Mouse (Mus musculus): Measurements from ENCODE around the gene Tmprss11d. TPM values are rescaled to one million over a fixed set of nuclear protein-coding genes. Genes with fewer than 3 reads are reported as not detected.
A peak's percentile ranks its signal among the peaks of the same experiment; 100 is the strongest.

Gene Tmprss11d
- not detected in 2 replicates for polyA plus RNA-seq (2014; fragmentation: Nextera tagmentation; extraction: Ambion mirVana)

DNA sequence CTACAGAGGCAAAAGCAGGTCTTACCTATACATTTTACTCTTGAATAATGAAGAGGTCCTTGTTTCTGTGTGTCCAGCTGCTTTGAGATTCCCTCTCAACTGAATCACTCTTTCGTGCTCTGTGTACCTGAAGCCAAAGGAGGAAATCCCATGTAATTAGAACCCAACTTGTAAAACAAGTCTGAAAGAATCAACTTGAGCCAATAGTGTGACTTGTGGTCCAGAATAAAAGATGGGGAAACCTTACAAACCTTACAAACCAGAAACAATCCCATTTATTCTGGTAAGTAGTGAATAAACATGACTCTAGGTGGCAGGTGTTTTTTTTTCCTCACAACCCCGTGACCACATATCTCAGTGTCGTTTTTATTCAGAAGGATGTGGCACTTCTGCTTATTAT, at the start of gene Tmprss11d:
Tmprss11d (minus strand) TSS at position 101 of the 400 bp plus-strand sequence.
- TF ChIP-seq CTCF (IDR thresholded peaks at IDR 0.05; ENCODE audit: low read depth) = no peak
- Histone ChIP-seq H3K9ac (no peak within 1 kb of the TSS), H3K4me1 (ENCODE audit: insufficient read depth) (no peaks in the 10 kb centered on the region), H3K9me3 (ENCODE audit: low read depth, low read length) (no peaks in the 10 kb centered on the region), H3K4me3 (ENCODE audit: low read depth, low read length) (no peak within 1 kb of the TSS), H3K27ac (ENCODE audit: low read depth) (no peak within 1 kb of the TSS), H3K27me3 (ENCODE audit: insufficient read depth, low read length) (no peaks in the 10 kb centered on the region), H3K36me3 (ENCODE audit: insufficient read depth) (no peaks in the 10 kb centered on the region), H3K4me2 (no peak within 1 kb of the TSS)
- ATAC-seq (ENCODE audit: insufficient read depth) (no peak), DNase-seq (no peak)
- WGBS = 39% methylated on average over 3 of the region's 3 CpGs

DNA sequence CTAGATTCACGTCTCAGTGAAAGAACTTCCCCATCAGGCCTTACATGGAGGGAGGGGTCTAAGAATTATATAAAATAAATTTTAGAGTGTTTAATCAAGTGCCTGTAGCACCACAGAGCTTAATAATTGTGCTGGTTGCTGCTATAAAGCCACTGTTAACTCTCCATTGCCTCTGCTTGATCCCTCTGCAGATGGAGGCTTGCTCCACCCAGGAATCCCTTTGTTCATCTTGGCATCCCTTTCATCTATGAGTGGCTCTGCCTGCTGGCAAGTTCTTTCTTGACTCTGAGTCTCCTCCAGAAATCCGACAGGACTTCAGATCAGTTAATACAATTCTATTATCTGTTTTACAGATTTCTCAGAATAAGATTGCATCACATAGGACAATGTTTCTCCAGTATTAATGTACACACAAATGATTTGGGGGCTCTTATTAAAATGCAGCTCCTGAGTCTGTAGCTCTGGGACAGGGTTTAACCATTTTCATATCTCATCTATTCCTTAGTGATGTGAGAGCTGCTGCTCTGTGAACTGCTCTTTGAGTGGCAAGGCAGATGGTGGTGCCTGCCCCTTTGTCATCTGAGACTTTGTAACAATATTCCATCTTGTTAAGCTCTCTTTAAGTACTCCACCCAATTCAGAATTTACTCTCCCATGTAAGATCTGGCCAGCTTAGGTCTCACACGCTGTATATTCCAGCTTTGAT, 48.3 kb upstream of the Tmprss11d start:
- no peaks in the 10 kb centered on the region for H3K27me3 ChIP-seq (ENCODE audit: insufficient read depth, low read length)
- no peak overlapping the region for H3K4me2 ChIP-seq
- no peaks in the 10 kb centered on the region for H3K9me3 ChIP-seq (ENCODE audit: low read depth, low read length)
- H3K4me1 ChIP-seq (ENCODE audit: insufficient read depth) = no peaks in the 10 kb centered on the region
- no peak overlapping the region for H3K9ac ChIP-seq
- H3K4me3 ChIP-seq (ENCODE audit: low read depth, low read length) = no peak overlapping the region
- no peak overlapping the region for H3K27ac ChIP-seq (ENCODE audit: low read depth)
- H3K36me3 ChIP-seq (ENCODE audit: insufficient read depth) = no peaks in the 10 kb centered on the region
- TF ChIP-seq CTCF (IDR thresholded peaks at IDR 0.05; ENCODE audit: low read depth) = no peak
- ATAC-seq (ENCODE audit: insufficient read depth) = no peak
- WGBS = 51% methylated on average over 3 of the region's 3 CpGs
- DNase-seq = no peak

DNA sequence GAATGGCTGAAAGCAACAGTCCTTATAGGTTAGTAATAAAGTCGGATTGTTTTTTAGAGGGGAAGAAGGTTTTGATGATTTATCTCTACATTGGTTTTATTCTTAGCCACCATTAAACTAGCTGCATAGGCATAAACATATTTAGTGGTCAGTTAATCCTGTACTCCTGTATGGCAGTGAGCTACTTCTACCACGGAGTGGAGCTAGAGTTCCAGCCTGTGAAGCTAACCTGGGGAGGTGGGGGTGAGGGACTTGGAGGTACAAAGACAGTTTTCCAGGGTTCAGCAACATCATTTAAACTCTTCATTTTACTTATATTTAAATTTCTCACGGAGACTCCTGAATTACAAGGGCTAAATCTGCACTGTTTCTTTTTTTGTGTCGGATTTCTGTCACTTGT, 46.3 kb upstream of the Tmprss11d start:
- Histone ChIP-seq H3K4me2 (no peak overlapping the region), H3K4me1 (ENCODE audit: insufficient read depth) (no peaks in the 10 kb centered on the region), H3K4me3 (ENCODE audit: low read depth, low read length) (no peak overlapping the region), H3K36me3 (ENCODE audit: insufficient read depth) (no peaks in the 10 kb centered on the region), H3K27me3 (ENCODE audit: insufficient read depth, low read length) (no peaks in the 10 kb centered on the region), H3K27ac (ENCODE audit: low read depth) (no peak overlapping the region), H3K9me3 (ENCODE audit: low read depth, low read length) (no peaks in the 10 kb centered on the region), H3K9ac (no peak overlapping the region)
- DNase-seq (peak; percentile 14), ATAC-seq (ENCODE audit: insufficient read depth) (no peak)
- 20% methylated on average over 4 of the region's 4 CpGs for WGBS
- TF ChIP-seq CTCF (IDR thresholded peaks at IDR 0.05; ENCODE audit: low read depth) = peak; percentile 20; the same call in 1 of the 2 replicates

DNA sequence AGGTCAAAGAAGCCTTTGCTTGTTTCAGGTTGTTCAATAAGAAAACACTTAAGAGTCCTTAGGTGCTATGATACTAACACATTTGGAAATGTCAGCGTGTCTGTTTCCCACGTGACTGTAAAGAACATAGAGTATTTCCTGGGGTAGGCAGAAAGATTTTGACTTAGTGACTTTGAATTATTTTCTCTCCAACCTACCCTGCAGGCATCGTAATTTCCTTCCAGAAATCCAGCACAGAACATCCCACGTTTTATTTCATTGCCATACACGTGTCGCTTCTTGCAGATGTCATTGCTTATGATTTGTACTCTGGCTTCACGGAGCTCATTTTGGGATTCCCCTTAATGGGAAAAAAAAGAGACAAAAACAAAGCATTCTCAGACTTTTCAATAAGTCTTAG, 41.1 kb upstream of the Tmprss11d start:
- no peak overlapping the region for H3K27ac ChIP-seq (ENCODE audit: low read depth)
- H3K4me1 ChIP-seq (ENCODE audit: insufficient read depth) = no peaks in the 10 kb centered on the region
- H3K4me2 ChIP-seq = no peak overlapping the region
- 69% methylated on average over 7 of the region's 7 CpGs for WGBS
- TF ChIP-seq CTCF (IDR thresholded peaks at IDR 0.05; ENCODE audit: low read depth) = no peak
- H3K9ac ChIP-seq = no peak overlapping the region
- DNase-seq (no peak), ATAC-seq (ENCODE audit: insufficient read depth) (no peak)
- H3K36me3 ChIP-seq (ENCODE audit: insufficient read depth) = no peaks in the 10 kb centered on the region
- no peaks in the 10 kb centered on the region for H3K27me3 ChIP-seq (ENCODE audit: insufficient read depth, low read length)
- no peak overlapping the region for H3K4me3 ChIP-seq (ENCODE audit: low read depth, low read length)
- H3K9me3 ChIP-seq (ENCODE audit: low read depth, low read length) = no peaks in the 10 kb centered on the region

DNA sequence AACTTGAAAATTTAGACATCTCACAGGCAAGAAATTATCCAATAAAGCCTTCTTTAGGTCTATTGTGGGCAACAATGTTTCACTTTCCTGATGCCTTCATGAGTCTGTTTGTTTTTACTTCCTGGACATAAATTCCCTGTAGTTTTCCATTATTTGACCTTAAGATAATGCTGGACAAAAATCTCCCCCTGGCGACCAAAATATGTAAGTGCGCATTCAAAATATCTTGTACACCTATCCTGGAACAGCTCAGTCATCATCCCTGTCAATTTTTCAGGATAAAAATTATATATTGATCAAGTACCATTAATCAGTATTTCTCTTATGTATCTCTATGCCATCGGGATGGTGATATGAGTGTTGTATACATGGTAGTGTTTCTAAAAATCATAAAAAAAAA, 37.6 kb upstream of the Tmprss11d start:
- Histone ChIP-seq H3K9me3 (ENCODE audit: low read depth, low read length) (no peaks in the 10 kb centered on the region), H3K4me2 (no peak overlapping the region), H3K27me3 (ENCODE audit: insufficient read depth, low read length) (no peaks in the 10 kb centered on the region), H3K4me3 (ENCODE audit: low read depth, low read length) (no peak overlapping the region), H3K9ac (no peak overlapping the region), H3K27ac (ENCODE audit: low read depth) (no peak overlapping the region), H3K4me1 (ENCODE audit: insufficient read depth) (no peaks in the 10 kb centered on the region), H3K36me3 (ENCODE audit: insufficient read depth) (no peaks in the 10 kb centered on the region)
- ATAC-seq (ENCODE audit: insufficient read depth) (no peak), DNase-seq (peak; percentile 64)
- TF ChIP-seq CTCF (IDR thresholded peaks at IDR 0.05; ENCODE audit: low read depth) = peak; percentile 60
- WGBS = 28% methylated on average over 3 of the region's 3 CpGs

DNA sequence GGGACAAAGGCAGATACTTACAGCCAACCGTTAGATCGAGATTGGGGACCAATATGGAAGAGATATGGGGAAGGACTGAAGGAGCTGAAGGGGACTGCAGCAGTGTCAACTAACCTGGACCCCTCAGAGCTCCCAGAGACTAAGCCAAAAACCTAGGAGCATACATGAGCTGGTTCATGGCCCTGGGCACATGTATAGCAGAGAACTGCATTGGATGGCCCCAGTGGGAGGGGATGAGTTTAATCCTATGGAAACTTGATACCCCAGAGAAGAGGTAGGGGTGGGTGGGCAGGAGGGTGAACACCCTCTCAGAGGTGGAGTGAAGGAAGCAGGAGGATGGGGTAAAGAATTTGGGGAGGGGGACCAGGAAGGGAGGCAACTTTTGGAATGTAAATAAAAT, 34.7 kb upstream of the Tmprss11d start:
- H3K9me3 ChIP-seq (ENCODE audit: low read depth, low read length) = no peaks in the 10 kb centered on the region
- no peaks in the 10 kb centered on the region for H3K36me3 ChIP-seq (ENCODE audit: insufficient read depth)
- no peak for DNase-seq
- H3K27ac ChIP-seq (ENCODE audit: low read depth) = no peak overlapping the region
- ATAC-seq (ENCODE audit: insufficient read depth) = no peak
- 84% methylated on average over 2 of the region's 2 CpGs for WGBS
- H3K4me3 ChIP-seq (ENCODE audit: low read depth, low read length) = no peak overlapping the region
- H3K4me1 ChIP-seq (ENCODE audit: insufficient read depth) = no peaks in the 10 kb centered on the region
- no peak for TF ChIP-seq CTCF (IDR thresholded peaks at IDR 0.05; ENCODE audit: low read depth)
- no peak overlapping the region for H3K4me2 ChIP-seq
- H3K9ac ChIP-seq = no peak overlapping the region
- H3K27me3 ChIP-seq (ENCODE audit: insufficient read depth, low read length) = no peaks in the 10 kb centered on the region

DNA sequence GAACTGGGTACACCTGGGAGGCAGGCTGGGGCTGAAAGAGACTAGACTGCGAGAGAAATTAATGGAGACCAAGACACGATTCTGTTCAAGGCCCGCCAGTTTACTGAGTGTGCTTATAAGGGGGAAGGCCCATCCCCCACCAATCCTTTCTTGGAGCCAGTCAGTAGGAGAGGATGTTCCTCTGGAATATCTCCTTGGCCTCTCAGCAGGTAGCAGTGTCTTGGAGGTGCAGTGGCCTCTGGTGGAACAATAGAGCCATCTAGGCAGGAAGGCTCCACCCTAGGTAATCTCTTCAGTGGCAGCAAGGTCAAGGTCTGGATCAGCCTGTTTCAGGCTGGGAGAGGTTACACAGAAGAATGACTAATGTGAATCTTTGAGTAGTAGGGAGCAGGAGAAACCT, 34.0 kb upstream of the Tmprss11d start:
- no peaks in the 10 kb centered on the region for H3K4me1 ChIP-seq (ENCODE audit: insufficient read depth)
- WGBS = 76% methylated on average over 3 of the region's 3 CpGs
- ATAC-seq (ENCODE audit: insufficient read depth) (no peak), DNase-seq (no peak)
- no peak overlapping the region for H3K27ac ChIP-seq (ENCODE audit: low read depth)
- no peak overlapping the region for H3K9ac ChIP-seq
- no peak overlapping the region for H3K4me3 ChIP-seq (ENCODE audit: low read depth, low read length)
- H3K36me3 ChIP-seq (ENCODE audit: insufficient read depth) = no peaks in the 10 kb centered on the region
- no peak for TF ChIP-seq CTCF (IDR thresholded peaks at IDR 0.05; ENCODE audit: low read depth)
- no peaks in the 10 kb centered on the region for H3K9me3 ChIP-seq (ENCODE audit: low read depth, low read length)
- H3K27me3 ChIP-seq (ENCODE audit: insufficient read depth, low read length) = no peaks in the 10 kb centered on the region
- H3K4me2 ChIP-seq = no peak overlapping the region
